Mouse (Mus musculus): ENCODE data around the gene Vmn1r163.
"Not testable (repeated sequence)": the region's sequence is repeated elsewhere in the genome, so short reads cannot be mapped to it uniquely, and the experiment has no call there.

Vmn1r163 gene

DNA sequence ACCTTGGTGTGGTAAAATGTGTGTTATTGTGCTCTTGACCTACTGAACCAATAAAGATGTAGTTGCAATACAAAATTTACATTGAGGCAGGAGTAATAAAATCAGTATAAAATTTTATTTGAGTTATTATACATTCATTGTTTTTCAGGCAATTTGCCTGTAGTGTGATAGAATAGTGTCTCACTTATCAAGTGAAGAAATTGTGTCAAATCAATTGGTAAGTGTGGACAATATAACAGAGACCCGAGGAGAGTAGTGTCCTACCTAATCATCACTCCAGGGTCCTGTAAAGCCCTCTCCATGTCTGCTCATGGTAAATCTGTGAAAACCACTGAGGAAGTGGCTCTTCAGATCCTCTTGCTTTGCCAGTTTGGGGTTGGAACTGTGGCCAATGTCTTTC lies at the start of gene Vmn1r163:
TSS of gene Vmn1r163 (plus strand) at position 301 of the 400 bp plus-strand sequence.
- DNase-seq = not testable (repeated sequence)

DNA sequence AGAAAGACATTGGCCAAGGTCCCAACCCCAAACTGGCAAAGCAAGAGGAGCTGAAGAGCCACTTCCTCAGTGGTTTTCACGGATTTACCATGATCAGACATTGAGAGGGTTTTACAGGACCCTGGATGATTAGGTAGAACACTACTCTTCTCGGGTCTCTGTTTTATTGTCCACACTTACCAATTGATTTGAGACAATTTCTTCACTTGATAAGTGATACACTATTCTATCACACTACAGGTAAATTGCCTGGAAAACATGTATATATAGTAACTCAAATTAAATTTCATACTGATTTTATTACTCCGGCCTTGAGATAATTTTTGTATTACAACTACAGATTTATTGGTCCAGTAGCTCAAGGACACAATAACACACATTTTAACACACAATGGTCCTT lies 35.5 kb upstream of the Vmn1r163 start, which contains the start of gene Gm4216:
TSS of gene Gm4216 (minus strand) at position 101 of the 400 bp plus-strand sequence.
- DNase-seq = not testable (repeated sequence)

DNA sequence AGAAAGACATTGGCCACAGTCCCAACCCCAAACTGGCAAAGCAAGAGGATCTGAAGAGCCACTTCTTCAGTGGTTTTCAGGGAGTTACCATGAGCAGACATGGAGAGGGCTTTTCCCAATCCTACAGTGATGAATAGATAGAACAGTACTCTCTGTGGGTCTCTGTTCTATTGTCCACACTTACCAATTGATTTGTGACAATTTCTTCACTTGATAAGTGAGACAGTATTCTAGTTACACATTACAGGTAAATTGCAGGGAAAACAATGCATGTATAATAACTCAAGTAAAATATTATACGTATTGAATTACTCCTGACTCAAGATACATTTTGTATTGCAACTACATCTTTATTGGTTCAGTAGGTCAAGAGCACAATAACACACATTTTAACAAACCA lies 12.0 kb downstream of the Vmn1r163 start, which contains the start of gene Gm8720:
TSS of gene Gm8720 (minus strand) at position 101 of the 400 bp plus-strand sequence.
- not testable (repeated sequence) for DNase-seq
